Mouse (Mus musculus) forebrain, embryonic 11.5 days (tissue): ENCODE data around the gene Dusp2. TPM values are rescaled to one million over a fixed set of nuclear protein-coding genes. Genes with fewer than 3 reads are reported as not detected.

Source experiments
- ATAC-seq: fragments of 200-750 bp; cut with Nextera tagmentation; replicated peaks from 2 replicates; pipeline ENCODE4 v1.8.0; 2017; ENCODE audit warnings: moderate TSS enrichment; ENCODE audit not compliant: low FRiP score
- DNase-seq: peaks from one replicate; pipeline ENCODE4 v3.0.0-alpha.2; 2017; ENCODE audit warnings: low spot score
- H3K27ac ChIP-seq: fragments of 300-500 bp; sonication (generic); 2 replicates; pipeline ENCODE4 v1.5.1; 2014; ENCODE audit warnings: low read depth, low read length
- H3K27me3 ChIP-seq: fragments of 300-500 bp; sonication (generic); 2 replicates; pipeline ENCODE4 v1.6.1; 2014; ENCODE audit warnings: mild to moderate bottlenecking, low read length, mixed read lengths; ENCODE audit not compliant: control insufficient read depth, insufficient read depth
- H3K36me3 ChIP-seq: fragments of 300-500 bp; sonication (generic); 2 replicates; pipeline ENCODE4 v1.6.1; 2014; ENCODE audit warnings: mild to moderate bottlenecking, low read length, moderate library complexity, mixed read lengths; ENCODE audit not compliant: control insufficient read depth, insufficient read depth
- H3K4me1 ChIP-seq: fragments of 300-500 bp; sonication (generic); replicated peaks from 2 replicates; pipeline ENCODE4 v1.6.1; 2014; ENCODE audit warnings: low read length, mixed read lengths; ENCODE audit not compliant: control insufficient read depth, insufficient read depth
- H3K4me2 ChIP-seq: fragments of 300-500 bp; sonication (generic); 2 replicates; pipeline ENCODE4 v1.6.1; 2014; ENCODE audit warnings: low read depth, mild to moderate bottlenecking, low read length, moderate library complexity, mixed read lengths; ENCODE audit not compliant: severe bottlenecking
- H3K4me3 ChIP-seq: fragments of 300-500 bp; sonication (generic); 2 replicates; pipeline ENCODE4 v1.5.1; 2014; ENCODE audit warnings: low read depth, low read length
- H3K9ac ChIP-seq: fragments of 300-500 bp; sonication (generic); 2 replicates; pipeline ENCODE4 v1.6.1; 2014; ENCODE audit warnings: low read length
- H3K9me3 ChIP-seq: fragments of 300-500 bp; sonication (generic); 2 replicates; pipeline ENCODE4 v1.6.1; 2016; ENCODE audit warnings: low read length, mixed read lengths; ENCODE audit not compliant: control insufficient read depth
- WGBS: fragments of 180-500 bp; shearing (Covaris S2); extraction: QIAGEN DNeasy Blood & Tissue Kit; methylation state at CpG from one replicate; pipeline ENCODE4 v1.1.7; 2014; 5-methylcytosine and 5-hydroxymethylcytosine counted together
- polyA plus RNA-seq: library from polyadenylated mRNA; unstranded; fragments of >200 nt; fragmentation: Nextera tagmentation; extraction: Ambion mirVana; gene quantifications from 2 replicates; pipeline ENCODE4 v1.2.1, GENCODE M21; 2014

The Dusp2 gene
- polyA plus RNA-seq, 1 experiment from 2014 or later = 3.9 TPM

DNA sequence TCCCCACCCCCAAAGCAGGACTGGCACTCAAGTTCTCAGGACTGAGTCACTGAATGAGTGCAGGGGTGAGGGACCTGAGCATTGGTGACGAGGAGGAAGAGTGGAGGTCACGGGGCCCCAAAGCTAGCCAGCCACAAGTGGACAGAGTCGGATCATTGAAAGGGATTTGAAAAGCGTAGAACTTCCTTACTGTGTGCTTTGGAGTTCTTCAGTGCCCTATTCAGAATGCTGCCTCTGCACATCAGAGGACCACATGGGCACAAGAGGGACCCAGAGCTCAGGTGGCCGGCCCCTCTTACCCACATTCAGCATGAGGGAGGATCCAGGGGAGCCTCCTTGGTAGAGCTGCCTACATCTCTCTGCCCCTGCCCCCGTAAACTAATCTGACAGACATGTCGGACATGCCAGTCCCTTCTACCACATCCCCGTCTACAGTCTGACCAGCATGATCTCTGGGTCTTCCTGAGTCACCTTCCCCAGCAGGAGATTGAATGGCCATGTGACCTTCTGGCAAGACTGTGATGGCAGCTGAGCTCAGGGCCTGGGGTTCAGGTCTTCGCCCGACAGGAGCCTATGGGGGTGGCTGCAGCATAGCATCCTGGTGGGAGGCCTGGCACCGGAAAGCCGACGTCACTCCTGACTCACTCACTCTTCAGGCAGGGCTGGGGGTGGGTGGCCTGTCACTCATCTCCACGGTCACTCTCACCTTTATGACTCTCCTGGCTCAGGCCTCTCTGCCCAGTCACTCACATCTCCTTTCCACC, 3.0 kb upstream of the Dusp2 start:
- Histone ChIP-seq H3K4me2 (no peak overlapping the region), H3K4me1 (peaks cover 6% of the 10 kb centered on the region), H3K27ac (no peak overlapping the region), H3K9me3 (no peaks in the 10 kb centered on the region), H3K4me3 (no peak overlapping the region), H3K9ac (no peak overlapping the region), H3K27me3 (peaks cover 27% of the 10 kb centered on the region), H3K36me3 (no peaks in the 10 kb centered on the region)
- 82% methylated on average over 14 of the region's 14 CpGs for WGBS
- DNase-seq = no peak
- ATAC-seq = no peak

GRCm38 (mm10) chr2:127333945-127334603, 1.9 kb upstream of the Dusp2 start:
- peaks cover 6% of the 10 kb centered on the region for H3K4me1 ChIP-seq
- H3K27ac ChIP-seq = no peak overlapping the region
- WGBS = 83% methylated on average over 5 of the region's 5 CpGs
- H3K9me3 ChIP-seq = no peaks in the 10 kb centered on the region
- H3K4me2 ChIP-seq = no peak overlapping the region
- no peak overlapping the region for H3K9ac ChIP-seq
- H3K4me3 ChIP-seq = no peak overlapping the region
- no peaks in the 10 kb centered on the region for H3K36me3 ChIP-seq
- H3K27me3 ChIP-seq = peaks cover 27% of the 10 kb centered on the region
- no peak for DNase-seq
- no peak for ATAC-seq

DNA sequence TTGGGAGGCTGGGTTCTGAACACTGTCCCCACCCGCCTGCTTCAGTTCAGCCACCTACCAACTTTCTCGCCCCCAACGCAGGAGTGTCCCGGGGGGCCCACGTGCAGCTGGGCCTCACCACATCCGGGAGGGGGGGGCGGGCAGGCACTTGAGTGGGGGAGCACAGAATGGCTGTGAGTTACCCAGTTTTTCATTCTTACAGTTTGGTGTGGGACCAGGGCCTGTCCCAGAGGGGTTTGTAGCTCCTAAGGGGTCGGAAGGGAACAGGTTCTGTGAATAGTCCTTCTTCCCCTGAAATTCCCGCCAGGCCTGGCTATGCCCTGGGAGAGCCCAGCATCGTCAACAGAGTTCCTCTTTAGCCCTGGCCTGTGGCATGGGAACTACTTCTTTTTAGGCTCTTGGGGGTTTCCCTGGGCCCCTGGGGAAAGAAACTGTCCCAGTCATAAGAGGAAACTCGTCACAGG, 849 bp upstream of the Dusp2 start:
- ATAC-seq = no peak
- WGBS = 44% methylated on average over 11 of the region's 11 CpGs
- no peak overlapping the region for H3K27ac ChIP-seq

DNA sequence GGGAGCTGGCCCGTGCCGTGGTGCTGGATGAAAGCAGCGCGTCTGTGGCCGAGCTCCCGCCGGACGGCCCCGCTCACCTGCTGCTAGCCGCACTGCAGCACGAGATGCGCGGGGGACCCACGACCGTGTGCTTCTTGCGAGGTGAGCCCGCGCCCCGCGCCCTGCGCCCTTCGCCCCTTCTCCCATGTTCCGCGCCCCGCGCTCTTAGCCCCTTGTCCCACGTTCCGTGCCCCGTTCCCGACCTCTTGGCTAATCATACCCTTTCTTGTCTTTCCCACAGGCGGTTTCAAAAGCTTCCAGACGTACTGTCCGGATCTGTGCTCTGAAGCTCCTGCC, 506 bp downstream of the Dusp2 start:
- no peaks in the 10 kb centered on the region for H3K36me3 ChIP-seq
- 2% methylated on average over 32 of the region's 33 CpGs for WGBS
- no peak; the same call in none of the 2 replicates for ATAC-seq
- H3K4me3 ChIP-seq = peak overlapping the region; percentile 43
- peak overlapping the region; percentile 59 for H3K9ac ChIP-seq
- no peak for DNase-seq
- no peak overlapping the region for H3K27ac ChIP-seq
- H3K27me3 ChIP-seq = peaks cover 27% of the 10 kb centered on the region
- H3K4me1 ChIP-seq = peaks cover 6% of the 10 kb centered on the region
- H3K4me2 ChIP-seq = peak overlapping the region; percentile 71
- no peaks in the 10 kb centered on the region for H3K9me3 ChIP-seq

More for the DNA sequence above, 849 bp upstream of the Dusp2 start:
- Histone ChIP-seq H3K9me3 (no peaks in the 10 kb centered on the region), H3K4me1 (peaks cover 6% of the 10 kb centered on the region), H3K27me3 (peaks cover 27% of the 10 kb centered on the region), H3K4me3 (no peak overlapping the region), H3K9ac (no peak overlapping the region), H3K36me3 (no peaks in the 10 kb centered on the region), H3K4me2 (no peak overlapping the region)
- DNase-seq = no peak

GRCm38 (mm10) chr2:127336885-127337284, 926 bp downstream of the Dusp2 start:
- Histone ChIP-seq H3K27me3 (peaks cover 27% of the 10 kb centered on the region), H3K4me2 (peak overlapping the region; percentile 71; the same call in 1 of the 2 replicates), H3K4me3 (peak overlapping the region; percentile 43), H3K36me3 (no peaks in the 10 kb centered on the region), H3K27ac (no peak overlapping the region), H3K9me3 (no peaks in the 10 kb centered on the region), H3K9ac (peak overlapping the region; percentile 59; the same call in 1 of the 2 replicates), H3K4me1 (peaks cover 6% of the 10 kb centered on the region)
- WGBS = 44% methylated on average over 5 of the region's 5 CpGs
- ATAC-seq = no peak
- DNase-seq = no peak

GRCm38 (mm10) chr2:127337531-127337930, 1.6 kb downstream of the Dusp2 start:
- WGBS = 73% methylated on average over 11 of the region's 11 CpGs
- no peak for ATAC-seq
- Histone ChIP-seq H3K9ac (no peak overlapping the region), H3K36me3 (no peaks in the 10 kb centered on the region), H3K27ac (no peak overlapping the region), H3K27me3 (peaks cover 27% of the 10 kb centered on the region), H3K4me2 (no peak overlapping the region), H3K9me3 (no peaks in the 10 kb centered on the region), H3K4me1 (peaks cover 6% of the 10 kb centered on the region), H3K4me3 (no peak overlapping the region)
- DNase-seq = no peak

DNA sequence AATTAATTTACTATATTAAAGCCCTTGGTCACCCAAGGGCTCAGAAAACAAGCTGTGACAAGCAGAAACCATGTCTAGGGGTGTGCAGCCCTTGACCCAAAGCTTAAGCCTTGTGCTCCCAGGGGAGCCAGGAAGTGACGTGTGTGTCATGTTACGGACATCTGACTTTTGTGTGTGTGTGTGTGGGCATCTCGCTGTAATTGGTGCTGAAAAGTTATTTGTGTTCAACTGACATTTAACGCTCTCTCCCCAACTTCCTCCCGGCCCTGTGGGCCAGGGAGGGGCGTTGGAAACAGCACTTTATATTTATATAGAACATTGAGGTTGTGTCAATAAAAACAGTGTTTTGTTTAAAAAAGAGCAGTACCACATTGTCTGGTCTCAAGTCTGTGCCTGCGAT, 2.1 kb downstream of the Dusp2 start:
- H3K27me3 ChIP-seq = peaks cover 27% of the 10 kb centered on the region
- WGBS = 78% methylated on average over 7 of the region's 7 CpGs
- H3K4me3 ChIP-seq = no peak overlapping the region

DNA sequence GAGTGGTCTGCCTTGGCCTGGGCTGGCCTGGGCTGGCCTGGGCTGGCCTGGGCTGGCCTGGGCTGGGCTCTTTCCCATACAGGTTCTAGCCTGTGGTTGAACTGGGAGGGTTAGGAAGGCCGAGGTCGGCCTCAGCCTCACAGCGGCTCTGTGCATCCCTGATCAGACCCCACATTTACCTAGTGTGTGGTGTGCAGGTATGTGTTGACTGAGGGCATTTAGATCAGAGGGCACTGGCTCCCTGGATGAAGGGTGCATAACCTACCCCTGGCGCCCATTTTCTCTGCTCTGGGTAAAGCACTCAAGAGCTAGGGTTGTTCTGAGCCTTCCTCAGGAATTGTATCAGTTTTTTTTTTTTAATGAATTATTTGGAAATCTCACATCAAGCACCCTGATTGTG, 2.5 kb downstream of the Dusp2 start, which contains the start of gene Astl:
Gene Astl (plus strand): TSS at position 224 of the 400 bp plus-strand sequence.
- Histone ChIP-seq H3K4me2 (no peak within 1 kb of the TSS), H3K4me1 (peaks cover 6% of the 10 kb centered on the region), H3K36me3 (no peaks in the 10 kb centered on the region), H3K9me3 (no peaks in the 10 kb centered on the region), H3K27me3 (peaks cover 27% of the 10 kb centered on the region), H3K4me3 (no peak within 1 kb of the TSS), H3K27ac (no peak within 1 kb of the TSS), H3K9ac (no peak within 1 kb of the TSS)
- WGBS = 84% methylated on average over 4 of the region's 4 CpGs
- DNase-seq = no peak
- no peak for ATAC-seq

More for the DNA sequence above, 2.1 kb downstream of the Dusp2 start:
- Histone ChIP-seq H3K4me1 (peaks cover 6% of the 10 kb centered on the region), H3K9ac (no peak overlapping the region), H3K9me3 (no peaks in the 10 kb centered on the region), H3K36me3 (no peaks in the 10 kb centered on the region), H3K4me2 (no peak overlapping the region), H3K27ac (no peak overlapping the region)
- ATAC-seq (no peak), DNase-seq (no peak)
